Mouse (Mus musculus) stomach, postnatal 0 days (tissue): ENCODE measurements at regions not wholly inside any gene's neighbourhood (a gene's known extent, or its start where the extent isn't known, plus 50 kb on each side); places are given as distances from the start of the nearest gene placed in this dataset.

Experiments used
- ATAC-seq: fragments of 200-750 bp; cut with Nextera tagmentation; 2 replicates; pipeline ENCODE4 v1.8.0; 2017; ENCODE audit not compliant: low FRiP score, low TSS enrichment
- DNase-seq: peaks from one replicate; pipeline ENCODE4 v3.0.0-alpha.2; 2016; ENCODE audit warnings: low spot score
- H3K27ac ChIP-seq: fragments of 300-500 bp; sonication (generic); replicated peaks from 2 replicates; pipeline ENCODE4 v1.5.1; 2014; ENCODE audit warnings: mild to moderate bottlenecking, control low read depth
- H3K27me3 ChIP-seq: fragments of 300-500 bp; sonication (generic); 2 replicates; pipeline ENCODE4 v1.6.1; 2014; ENCODE audit warnings: low read length; ENCODE audit not compliant: control insufficient read depth, insufficient read depth
- H3K36me3 ChIP-seq: fragments of 300-500 bp; sonication (generic); 2 replicates; pipeline ENCODE4 v1.6.1; 2014; ENCODE audit warnings: low read length, mixed read lengths; ENCODE audit not compliant: control insufficient read depth, insufficient read depth
- H3K4me1 ChIP-seq: fragments of 300-500 bp; sonication (generic); replicated peaks from 2 replicates; pipeline ENCODE4 v1.6.1; 2014; ENCODE audit warnings: antibody characterized with exemption; ENCODE audit not compliant: control insufficient read depth, insufficient read depth
- H3K4me2 ChIP-seq: fragments of 300-500 bp; sonication (generic); replicated peaks from 2 replicates; pipeline ENCODE4 v1.6.1; 2014; ENCODE audit warnings: low read depth, mild to moderate bottlenecking, control low read depth, moderate library complexity
- H3K4me3 ChIP-seq: fragments of 300-500 bp; sonication (generic); 2 replicates; pipeline ENCODE4 v1.5.1; 2014; ENCODE audit warnings: low read depth, low read length, control low read depth
- H3K9ac ChIP-seq: fragments of 300-500 bp; sonication (generic); 2 replicates; pipeline ENCODE4 v1.6.1; 2014; ENCODE audit warnings: mild to moderate bottlenecking, low read length, control low read depth, mixed read lengths
- H3K9me3 ChIP-seq: fragments of 300-500 bp; sonication (generic); 2 replicates; pipeline ENCODE4 v1.6.1; 2016; ENCODE audit warnings: low read length; ENCODE audit not compliant: control insufficient read depth
- CTCF ChIP-seq: IDR thresholded peaks from 2 replicates; pipeline ENCODE4 v1.5.1; 2016; ENCODE audit warnings: antibody characterized with exemption, low read depth, mild to moderate bottlenecking, moderate library complexity
- EP300 ChIP-seq: optimal IDR thresholded peaks from 2 replicates; pipeline ENCODE3; 2016; ENCODE audit warnings: antibody characterized with exemption
- WGBS: fragments of 180-500 bp; shearing (Covaris S2); extraction: QIAGEN DNeasy Blood & Tissue Kit; methylation state at CpG from one replicate; pipeline ENCODE4 v1.1.7; 2014; 5-methylcytosine and 5-hydroxymethylcytosine counted together

DNA sequence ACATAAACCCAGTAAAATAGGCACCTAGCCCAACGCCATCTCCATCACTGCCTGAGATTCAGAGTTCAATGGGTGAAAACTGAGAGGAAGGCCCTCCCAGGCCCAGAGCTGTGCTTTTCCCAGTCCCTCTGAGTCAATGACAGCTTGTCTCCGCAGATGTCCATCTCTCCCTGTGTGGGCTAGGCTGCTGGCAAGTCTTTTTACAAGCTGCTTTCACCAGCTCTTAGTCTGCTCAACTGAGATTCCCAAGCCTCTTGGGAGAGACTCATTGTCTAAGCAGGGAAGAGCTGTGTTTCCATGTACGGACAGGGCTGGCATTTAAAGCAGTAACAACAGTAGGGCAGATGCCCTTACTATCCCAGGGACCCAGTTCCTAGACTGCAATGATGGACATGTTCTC is 585.5 kb upstream of the Gm19410 start:
- ATAC-seq = no peak
- WGBS = 81% methylated on average over 3 of the region's 3 CpGs

DNA sequence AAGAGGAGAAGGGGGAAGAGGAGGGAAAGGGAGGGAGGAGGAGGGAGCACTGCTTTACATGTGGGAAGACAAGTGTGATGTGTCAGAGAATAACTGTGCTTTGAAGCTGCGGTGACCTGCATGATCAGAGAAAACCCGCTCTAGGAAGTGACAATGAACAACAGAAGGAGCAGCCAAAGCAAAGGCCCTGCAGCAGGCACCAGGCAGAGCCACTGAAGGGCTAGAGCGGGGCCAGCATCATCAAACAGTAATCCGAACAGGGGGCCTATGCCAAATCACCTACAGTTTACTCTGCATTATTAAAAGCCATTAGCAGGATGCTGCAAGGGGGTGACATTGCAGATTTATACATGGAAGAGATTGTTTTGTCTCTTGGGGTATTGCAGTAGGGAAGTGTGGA is 583.4 kb upstream of the Gm19410 start:
- TF ChIP-seq EP300 (no peak), CTCF (no peak)
- Histone ChIP-seq H3K36me3 (no peaks in the 10 kb centered on the region), H3K27me3 (no peaks in the 10 kb centered on the region), H3K27ac (no peak overlapping the region), H3K4me2 (no peak overlapping the region), H3K9me3 (0 out of 2 replicates have a peak, but pooled peaks cover 3% of the 10 kb centered on the region), H3K4me1 (0 out of 2 replicates have a peak, but pooled peaks cover 2% of the 10 kb centered on the region), H3K9ac (no peak overlapping the region), H3K4me3 (no peak overlapping the region)
- ATAC-seq (no peak), DNase-seq (no peak)
- 79% methylated on average over 4 of the region's 4 CpGs for WGBS

More for the DNA sequence above, 585.5 kb upstream of the Gm19410 start:
- Histone ChIP-seq H3K4me3 (no peak overlapping the region), H3K27me3 (no peaks in the 10 kb centered on the region), H3K9me3 (0 out of 2 replicates have a peak, but pooled peaks cover 3% of the 10 kb centered on the region), H3K4me2 (no peak overlapping the region), H3K36me3 (no peaks in the 10 kb centered on the region), H3K27ac (no peak overlapping the region), H3K4me1 (0 out of 2 replicates have a peak, but pooled peaks cover 2% of the 10 kb centered on the region), H3K9ac (no peak overlapping the region)
- no peak for DNase-seq
- no peak for TF ChIP-seq CTCF
- no peak for TF ChIP-seq EP300

DNA sequence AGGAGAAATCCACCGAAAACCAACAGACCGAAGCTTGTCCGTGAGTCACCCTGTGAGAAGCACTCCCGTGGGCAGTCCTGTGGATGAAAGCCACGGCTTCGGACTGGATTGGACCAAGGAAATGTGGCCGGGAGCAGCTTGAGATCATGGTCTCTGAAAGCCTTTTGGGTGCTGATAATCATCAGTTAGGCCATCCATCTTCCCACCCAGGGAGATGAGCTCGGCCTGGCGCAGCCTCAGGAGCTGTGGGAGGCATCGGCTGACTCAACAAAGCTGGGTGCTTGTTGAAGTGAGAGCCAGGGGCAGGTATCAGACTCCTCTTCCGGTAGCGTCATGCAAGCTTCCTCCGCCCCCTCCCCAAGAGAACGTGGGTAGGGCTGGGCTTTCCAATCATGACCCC is 582.2 kb upstream of the Gm19410 start:
- ATAC-seq = no peak
- H3K36me3 ChIP-seq = no peaks in the 10 kb centered on the region
- WGBS = 92% methylated on average over 14 of the region's 14 CpGs

DNA sequence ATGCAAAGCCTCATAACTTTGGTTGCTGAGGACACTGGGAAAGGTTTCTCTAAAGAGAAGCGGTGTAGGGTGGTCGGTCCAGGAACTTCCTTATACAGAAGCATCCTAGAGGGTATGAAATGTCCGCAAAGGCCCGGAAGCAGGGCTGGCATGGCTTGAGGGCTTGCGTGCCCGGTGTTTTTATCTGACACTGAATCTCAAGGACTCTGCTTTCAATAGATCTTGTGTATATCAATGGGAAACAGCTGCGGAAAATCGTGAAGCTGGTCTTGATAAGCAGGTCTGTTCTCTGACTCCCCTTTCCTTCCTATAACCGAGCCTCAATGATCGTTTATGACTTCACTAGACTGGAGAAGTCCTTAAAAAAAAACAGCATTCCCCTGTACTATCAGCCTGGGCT is 580.4 kb upstream of the Gm19410 start:
- DNase-seq = no peak
- H3K27ac ChIP-seq = no peak overlapping the region
- no peaks in the 10 kb centered on the region for H3K4me1 ChIP-seq

More for the DNA sequence above, 582.2 kb upstream of the Gm19410 start:
- TF ChIP-seq EP300 = no peak
- no peak for TF ChIP-seq CTCF
- 0 out of 2 replicates have a peak, but pooled peaks cover 3% of the 10 kb centered on the region for H3K9me3 ChIP-seq
- DNase-seq = no peak
- H3K9ac ChIP-seq = no peak overlapping the region
- no peaks in the 10 kb centered on the region for H3K27me3 ChIP-seq
- H3K4me1 ChIP-seq = no peaks in the 10 kb centered on the region
- H3K4me3 ChIP-seq = no peak overlapping the region
- no peak overlapping the region for H3K4me2 ChIP-seq
- H3K27ac ChIP-seq = no peak overlapping the region

DNA sequence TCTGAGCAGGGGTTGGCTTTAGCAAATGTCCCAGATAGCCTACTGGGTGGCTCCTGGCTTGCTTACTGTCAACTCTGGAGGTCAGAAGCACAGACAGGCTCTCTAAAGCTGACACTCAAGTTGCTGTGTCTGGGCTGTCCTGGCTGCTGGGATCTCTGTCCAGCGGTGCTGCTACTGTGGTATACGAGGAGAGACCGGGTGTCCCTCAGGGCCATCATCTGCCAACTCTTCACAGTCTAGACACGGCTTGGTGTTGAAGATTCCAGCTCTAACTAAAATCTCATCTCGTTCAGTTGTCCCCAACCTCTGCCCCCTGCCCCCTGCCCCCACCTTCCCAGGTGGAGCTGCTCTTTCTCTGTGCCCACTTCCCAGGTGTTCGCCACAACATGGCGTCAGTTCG is 577.1 kb upstream of the Gm19410 start:
- no peaks in the 10 kb centered on the region for H3K27me3 ChIP-seq
- no peak overlapping the region for H3K9ac ChIP-seq
- no peak for DNase-seq
- no peak overlapping the region for H3K27ac ChIP-seq
- no peaks in the 10 kb centered on the region for H3K9me3 ChIP-seq
- TF ChIP-seq EP300 (no peak), CTCF (no peak)
- no peaks in the 10 kb centered on the region for H3K4me1 ChIP-seq
- H3K4me2 ChIP-seq = no peak overlapping the region
- WGBS = 98% methylated on average over 8 of the region's 8 CpGs
- no peak overlapping the region for H3K4me3 ChIP-seq
- no peak for ATAC-seq
- no peaks in the 10 kb centered on the region for H3K36me3 ChIP-seq

More for the DNA sequence above, 580.4 kb upstream of the Gm19410 start:
- Histone ChIP-seq H3K27me3 (no peaks in the 10 kb centered on the region), H3K4me2 (peak overlapping the region; percentile 8; the same call in 1 of the 2 replicates), H3K36me3 (no peaks in the 10 kb centered on the region), H3K9ac (no peak overlapping the region), H3K4me3 (no peak overlapping the region), H3K9me3 (0 out of 2 replicates have a peak, but pooled peaks cover 3% of the 10 kb centered on the region)
- TF ChIP-seq EP300 (no peak), CTCF (no peak)
- 59% methylated on average over 10 of the region's 10 CpGs for WGBS
- ATAC-seq = no peak

DNA sequence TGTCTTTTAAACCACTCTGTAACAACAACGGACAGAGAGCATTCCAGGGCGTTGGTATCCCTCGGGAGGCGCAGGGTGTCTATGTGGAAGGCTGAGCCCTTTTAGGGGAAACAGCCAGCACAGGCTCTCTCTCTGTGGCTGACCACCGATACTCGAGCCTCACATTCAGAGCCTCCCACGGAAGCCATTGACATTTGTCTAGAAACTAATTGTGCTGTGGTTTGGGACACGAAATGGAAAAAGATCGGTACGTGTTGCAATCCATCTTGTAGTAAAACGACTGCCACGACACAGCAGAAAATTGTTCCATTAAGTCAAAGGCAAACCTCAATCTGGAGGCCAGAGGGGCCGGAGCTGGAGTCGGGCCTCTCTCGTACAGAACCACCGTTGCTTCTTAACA is 575.9 kb upstream of the Gm19410 start:
- 71% methylated on average over 16 of the region's 16 CpGs for WGBS
- no peak overlapping the region for H3K4me2 ChIP-seq
- H3K9ac ChIP-seq = no peak overlapping the region
- no peaks in the 10 kb centered on the region for H3K27me3 ChIP-seq
- no peak overlapping the region for H3K4me3 ChIP-seq
- DNase-seq = no peak
- TF ChIP-seq EP300 (no peak), CTCF (no peak)
- ATAC-seq = no peak
- H3K9me3 ChIP-seq = no peaks in the 10 kb centered on the region
- no peaks in the 10 kb centered on the region for H3K36me3 ChIP-seq
- no peaks in the 10 kb centered on the region for H3K4me1 ChIP-seq
- no peak overlapping the region for H3K27ac ChIP-seq
